Mouse (Mus musculus) olfactory bulb, adult 2 months (tissue): ENCODE data around the gene Rpl36.

Experiments
- CTCF ChIP-seq: fragments of 200-500 bp; IDR thresholded peaks from 2 replicates; pipeline ENCODE4 v1.5.1; 2012; ENCODE audit warnings: low read depth, mild to moderate bottlenecking, low read length, moderate library complexity; ENCODE audit not compliant: insufficient read depth
- POLR2A ChIP-seq: fragments of 200-500 bp; IDR thresholded peaks from 2 replicates; pipeline ENCODE4 v1.6.1; 2012; ENCODE audit warnings: mild to moderate bottlenecking, low read depth, low read length, moderate library complexity; ENCODE audit not compliant: insufficient read depth

GRCm38 (mm10) chr17:56570287-56570686, 42.9 kb upstream of the Rpl36 start:
- TF ChIP-seq POLR2A (no peak), CTCF (no peak)
